In genomic region chr10:77357957-77358356, GRCm38 (mm10) we compare ENCODE assay signal across 18 mouse cellular contexts.
DNase-seq lines count a peak whose midpoint lies in the region; ATAC-seq and TF ChIP-seq lines count a peak whose summit lies in the region.
"Had no signal": no experiment of that assay in that cellular context is flagged by ENCODE, and none has a peak within 500 bp of the region (broad histone marks: within the 10 kb centered on the region; RNA-seq: fewer than 3 reads in every experiment).

No protein-coding gene starts in this region.

- no peak overlapping the region for H3K4me2 ChIP-seq in intestine, postnatal 0 days (replicated peaks; ENCODE audit: low read depth)
- no peak overlapping the region for H3K4me2 ChIP-seq in intestine, embryonic 16.5 days (ENCODE audit: low read depth, low read length)
- no peak overlapping the region for H3K4me2 ChIP-seq in liver, postnatal 0 days (ENCODE audit: low read depth, low read length)
- H3K4me2 ChIP-seq: heart, embryonic 13.5 days; hindbrain, embryonic 13.5 days had no signal

- peak; percentile 8 to 17 for DNase-seq in cerebellum, postnatal 25 days
- no peak for DNase-seq in cerebellum, postnatal 36 days
- no peak for DNase-seq in liver, postnatal 0 days
- DNase-seq in liver = no peak
- DNase-seq in brain, embryonic 14.5 days (ENCODE audit: low read depth) = no peak
- no peak for DNase-seq in urinary bladder, postnatal 10 days (ENCODE audit: low spot score)
- DNase-seq: adrenal gland, adult 2 months; embryo, embryonic 11 days; gastrocnemius, postnatal 10 days; kidney, adult 11 months; right cerebral cortex, adult 18-20 months; thymus, postnatal 14 days had no signal

- no peak for TF ChIP-seq POLR2A in brain, embryonic 14.5 days (IDR thresholded peaks at IDR 0.05; ENCODE audit: borderline replicate concordance, extremely low read depth, insufficient read depth, insufficient read length, poor library complexity, severe bottlenecking)

- H3K9me3 ChIP-seq in intestine, postnatal 0 days (ENCODE audit: control insufficient read depth) = no peaks in the 10 kb centered on the region
- H3K9me3 ChIP-seq in intestine, embryonic 16.5 days (ENCODE audit: control insufficient read depth, low read length) = no peaks in the 10 kb centered on the region
- no peaks in the 10 kb centered on the region for H3K9me3 ChIP-seq in liver, postnatal 0 days (ENCODE audit: low read length)
- H3K9me3 ChIP-seq: heart, embryonic 13.5 days; hindbrain, embryonic 13.5 days had no signal

- 73% methylated on average over 6 of the region's 6 CpGs for WGBS in intestine, postnatal 0 days
- 77% methylated on average over 6 of the region's 6 CpGs for WGBS in intestine, embryonic 16.5 days
- WGBS in liver, postnatal 0 days (ENCODE audit: insufficient replicate concordance) = 74% methylated on average over 6 of the region's 6 CpGs

- H3K9ac ChIP-seq in intestine, postnatal 0 days (ENCODE audit: low read depth, low read length) = no peak overlapping the region
- no peak overlapping the region for H3K9ac ChIP-seq in intestine, embryonic 16.5 days (ENCODE audit: low read depth, low read length)
- no peak overlapping the region for H3K9ac ChIP-seq in liver, postnatal 0 days (replicated peaks)
- H3K9ac ChIP-seq: heart, embryonic 13.5 days; hindbrain, embryonic 13.5 days had no signal

- no peak for TF ChIP-seq EP300 in liver, postnatal 0 days (IDR thresholded peaks at IDR 0.05; ENCODE audit: low read depth)

- no peak overlapping the region for H3K4me3 ChIP-seq in intestine, postnatal 0 days (ENCODE audit: low read depth, low read length)
- H3K4me3 ChIP-seq in intestine, embryonic 16.5 days (ENCODE audit: low read length) = no peak overlapping the region
- H3K4me3 ChIP-seq in liver, postnatal 0 days (ENCODE audit: low read depth, low read length) = no peak overlapping the region
- H3K4me3 ChIP-seq: heart, embryonic 13.5 days; hindbrain, embryonic 13.5 days; myocyte had no signal

- no peaks in the 10 kb centered on the region for H3K36me3 ChIP-seq in intestine, postnatal 0 days (ENCODE audit: control insufficient read depth, insufficient read depth)
- no peaks in the 10 kb centered on the region for H3K36me3 ChIP-seq in intestine, embryonic 16.5 days (ENCODE audit: control insufficient read depth, insufficient read depth, low read length)
- no peaks in the 10 kb centered on the region for H3K36me3 ChIP-seq in liver, postnatal 0 days (replicated peaks; ENCODE audit: insufficient read depth, low read length)
- H3K36me3 ChIP-seq: heart, embryonic 13.5 days; hindbrain, embryonic 13.5 days had no signal

- no peaks in the 10 kb centered on the region for H3K4me1 ChIP-seq in intestine, postnatal 0 days (replicated peaks; ENCODE audit: control insufficient read depth, insufficient read depth, low read length)
- H3K4me1 ChIP-seq in intestine, embryonic 16.5 days (ENCODE audit: control insufficient read depth, insufficient read depth, low read length) = no peaks in the 10 kb centered on the region
- no peaks in the 10 kb centered on the region for H3K4me1 ChIP-seq in liver, postnatal 0 days (ENCODE audit: insufficient read depth)
- H3K4me1 ChIP-seq: hindbrain, embryonic 13.5 days had no signal

- H3K27me3 ChIP-seq in intestine, postnatal 0 days (replicated peaks; ENCODE audit: control insufficient read depth, insufficient read depth, low read length) = no peaks in the 10 kb centered on the region
- H3K27me3 ChIP-seq in intestine, embryonic 16.5 days (replicated peaks; ENCODE audit: control insufficient read depth, insufficient read depth, low read length) = no peaks in the 10 kb centered on the region
- no peaks in the 10 kb centered on the region for H3K27me3 ChIP-seq in liver, postnatal 0 days (ENCODE audit: insufficient read depth, low read length)
- H3K27me3 ChIP-seq: heart, embryonic 13.5 days; hindbrain, embryonic 13.5 days had no signal

- no peak for ATAC-seq in intestine, postnatal 0 days
- ATAC-seq in intestine, embryonic 16.5 days = no peak
- no peak for ATAC-seq in liver, postnatal 0 days
- ATAC-seq: forebrain, embryonic 14.5 days had no signal

- H3K27ac ChIP-seq in intestine, postnatal 0 days (ENCODE audit: low read depth, low read length) = no peak overlapping the region
- H3K27ac ChIP-seq in intestine, embryonic 16.5 days (ENCODE audit: low read length) = no peak overlapping the region
- H3K27ac ChIP-seq in liver, postnatal 0 days (ENCODE audit: low read depth) = no peak overlapping the region
- H3K27ac ChIP-seq: heart, embryonic 13.5 days; hindbrain, embryonic 13.5 days had no signal

- TF ChIP-seq CTCF in intestine, postnatal 0 days (IDR thresholded peaks at IDR 0.05; ENCODE audit: low read depth) = peak; percentile 61
- peak; percentile 46 for TF ChIP-seq CTCF in liver, postnatal 0 days (IDR thresholded peaks at IDR 0.05; ENCODE audit: low read depth)
- TF ChIP-seq CTCF in brain, embryonic 14.5 days (IDR thresholded peaks at IDR 0.05; ENCODE audit: borderline replicate concordance, extremely low read depth, insufficient read depth, insufficient read length) = peak; percentile 7; the same call in 1 of the 2 replicates

Comparison
In these comparisons a context has a peak if more than half of its experiments do, and no peak if none do; other contexts are left out.
1. DNase-seq: peak in cerebellum, postnatal 25 days (2 of 2); none in cerebellum, postnatal 36 days (0 of 2), liver, postnatal 0 days (single experiment), liver (single experiment), brain, embryonic 14.5 days (single experiment) and urinary bladder, postnatal 10 days (single experiment).
2. CTCF ChIP-seq: peak in every context shown above with its lines; median percentile 61 in intestine, postnatal 0 days; 46 in liver, postnatal 0 days; 7 in brain, embryonic 14.5 days.